Mouse (Mus musculus) cerebellum, adult 9-10 months (tissue): Measurements from ENCODE around the gene Gm45902.
A peak's percentile ranks its signal among the peaks of the same experiment; 100 is the strongest.

Source experiments
- DNase-seq: peaks from one replicate; pipeline ENCODE4 v3.0.0; 2022

Gene Gm45902

GRCm38 (mm10) chr2:3512552-3513454 lies at the start of gene Gm45902, which contains the start of the genes Hspa14 and Cdnf:
TSS of gene Gm45902 (minus strand) at chr2:3512790.
TSS of gene Hspa14 (minus strand) at chr2:3512814.
TSS of gene Cdnf (plus strand) at chr2:3513030.
- DNase-seq: peak; percentile 99

GRCm38 (mm10) chr2:3546588-3546987 lies 34.0 kb upstream of the Gm45902 start:
- peak; percentile 76 for DNase-seq

GRCm38 (mm10) chr2:3546055-3546454 lies 33.5 kb upstream of the Gm45902 start:
- no peak for DNase-seq

GRCm38 (mm10) chr2:3541307-3542079 lies 28.9 kb upstream of the Gm45902 start:
- no peak for DNase-seq

- DNase-seq: no peak
Observed at GRCm38 (mm10) chr2:3526288-3526687, 13.7 kb upstream of the Gm45902 start.

- DNase-seq: no peak
Observed at GRCm38 (mm10) chr2:3522558-3522957, 10.0 kb upstream of the Gm45902 start.

GRCm38 (mm10) chr2:3512076-3512475 lies 514 bp downstream of the Gm45902 start:
- DNase-seq: peak; percentile 72

GRCm38 (mm10) chr2:3500886-3501285 lies 11.7 kb downstream of the Gm45902 start:
- no peak for DNase-seq

- DNase-seq: no peak
Observed at GRCm38 (mm10) chr2:3499543-3499942, 13.0 kb downstream of the Gm45902 start.

GRCm38 (mm10) chr2:3493833-3494409 lies 18.7 kb downstream of the Gm45902 start:
- no peak for DNase-seq

- no peak for DNase-seq
Observed at GRCm38 (mm10) chr2:3489816-3490215, 22.8 kb downstream of the Gm45902 start.

- no peak for DNase-seq
Observed at GRCm38 (mm10) chr2:3480239-3480638, 32.4 kb downstream of the Gm45902 start.

- peak; percentile 22 for DNase-seq
Observed at GRCm38 (mm10) chr2:3475746-3476251, 36.8 kb downstream of the Gm45902 start.

- peak; percentile 95 for DNase-seq
Observed at GRCm38 (mm10) chr2:3474861-3475283, 37.7 kb downstream of the Gm45902 start, which contains the start of gene Suv39h2. TSS of gene Suv39h2 (minus strand) at chr2:3475031.

GRCm38 (mm10) chr2:3474361-3474805 lies 38.2 kb downstream of the Gm45902 start:
- DNase-seq: peak; percentile 70

- DNase-seq: no peak
Observed at GRCm38 (mm10) chr2:3473891-3474290, 38.7 kb downstream of the Gm45902 start.

- DNase-seq: no peak
Observed at GRCm38 (mm10) chr2:3456590-3456989, 56.0 kb downstream of the Gm45902 start.
